Mouse (Mus musculus) embryonic facial prominence, embryonic 12.5 days (tissue): ENCODE data around the gene Rplp0. TPM values are rescaled to one million over a fixed set of nuclear protein-coding genes. Genes with fewer than 3 reads are reported as not detected.

Experiments
- ATAC-seq: fragments of 200-750 bp; cut with Nextera tagmentation; 2 replicates; pipeline ENCODE4 v1.8.0; 2017; ENCODE audit not compliant: insufficient number of reproducible peaks, insufficient read depth, low FRiP score, low TSS enrichment
- H3K27ac ChIP-seq: fragments of 300-500 bp; sonication (generic); 2 replicates; pipeline ENCODE4 v1.5.1; 2016; ENCODE audit warnings: mild to moderate bottlenecking
- H3K27me3 ChIP-seq: fragments of 300-500 bp; sonication (generic); 2 replicates; pipeline ENCODE4 v1.6.1; 2016; ENCODE audit warnings: mild to moderate bottlenecking, moderate library complexity
- H3K36me3 ChIP-seq: fragments of 300-500 bp; sonication (generic); 2 replicates; pipeline ENCODE4 v1.6.1; 2016; ENCODE audit warnings: mild to moderate bottlenecking
- H3K4me1 ChIP-seq: fragments of 300-500 bp; sonication (generic); 2 replicates; pipeline ENCODE4 v1.6.1; 2016
- H3K4me2 ChIP-seq: fragments of 300-500 bp; sonication (generic); replicated peaks from 2 replicates; pipeline ENCODE4 v1.6.1; 2016; ENCODE audit warnings: mild to moderate bottlenecking, moderate library complexity
- H3K4me3 ChIP-seq: fragments of 300-500 bp; sonication (generic); 2 replicates; pipeline ENCODE4 v1.5.1; 2016; ENCODE audit warnings: mild to moderate bottlenecking
- H3K9ac ChIP-seq: fragments of 300-500 bp; sonication (generic); 2 replicates; pipeline ENCODE4 v1.6.1; 2016; ENCODE audit warnings: mild to moderate bottlenecking, moderate library complexity
- H3K9me3 ChIP-seq: fragments of 300-500 bp; sonication (generic); 2 replicates; pipeline ENCODE4 v1.6.1; 2016; ENCODE audit warnings: mild to moderate bottlenecking, moderate library complexity
- WGBS: fragments of 180-500 bp; shearing (Covaris S2); methylation state at CpG from one replicate; pipeline ENCODE4 v1.1.7; 2016; 5-methylcytosine and 5-hydroxymethylcytosine counted together
- polyA plus RNA-seq: library from polyadenylated mRNA; unstranded; fragments of >200 nt; fragmentation: Nextera tagmentation; extraction: Ambion mirVana; gene quantifications from 2 replicates; pipeline ENCODE4 v1.2.1, GENCODE M21; 2016

Rplp0 gene
- polyA plus RNA-seq, 1 experiment from 2014 or later, result 1,232 TPM

- ATAC-seq, result no peak
- Histone ChIP-seq H3K36me3 (peaks cover 44% of the 10 kb centered on the region), H3K4me2 (no peak overlapping the region), H3K27me3 (no peaks in the 10 kb centered on the region), H3K4me3 (no peak overlapping the region), H3K9me3 (no peaks in the 10 kb centered on the region), H3K9ac (no peak overlapping the region), H3K4me1 (peaks cover 3% of the 10 kb centered on the region; the same call in 1 of the 2 replicates), H3K27ac (no peak overlapping the region)
- WGBS, result 88% methylated on average over 18 of the region's 18 CpGs
Observed at GRCm38 (mm10) chr5:115554536-115555291, 4.6 kb upstream of the Rplp0 start.

- Histone ChIP-seq H3K27ac (peak overlapping the region; percentile 48; the same call in 1 of the 2 replicates), H3K36me3 (peaks cover 48% of the 10 kb centered on the region), H3K9me3 (no peaks in the 10 kb centered on the region), H3K4me3 (no peak overlapping the region), H3K4me1 (peaks cover 14% of the 10 kb centered on the region), H3K4me2 (no peak overlapping the region), H3K27me3 (no peaks in the 10 kb centered on the region), H3K9ac (no peak overlapping the region)
- no peak for ATAC-seq
- 6% methylated on average over 8 of the region's 8 CpGs for WGBS
Observed at GRCm38 (mm10) chr5:115556217-115556616, 3.0 kb upstream of the Rplp0 start.

- Histone ChIP-seq H3K4me1 (peaks cover 17% of the 10 kb centered on the region), H3K9me3 (no peaks in the 10 kb centered on the region), H3K9ac (no peak overlapping the region), H3K36me3 (peaks cover 49% of the 10 kb centered on the region), H3K4me3 (no peak overlapping the region), H3K27me3 (no peaks in the 10 kb centered on the region), H3K27ac (no peak overlapping the region), H3K4me2 (no peak overlapping the region)
- WGBS, result 89% methylated on average over 14 of the region's 14 CpGs
- ATAC-seq, result no peak
Observed at GRCm38 (mm10) chr5:115558182-115558794, 979 bp upstream of the Rplp0 start.

GRCm38 (mm10) chr5:115560336-115560905 lies 1.2 kb downstream of the Rplp0 start:
- Histone ChIP-seq H3K27ac (peak overlapping the region; percentile 65; the same call in 1 of the 2 replicates), H3K4me1 (peaks cover 17% of the 10 kb centered on the region), H3K9ac (peak overlapping the region; percentile 99), H3K4me2 (peak overlapping the region; percentile 87), H3K4me3 (peak overlapping the region; percentile 88), H3K9me3 (no peaks in the 10 kb centered on the region), H3K27me3 (no peaks in the 10 kb centered on the region), H3K36me3 (peaks cover 40% of the 10 kb centered on the region)
- 32% methylated on average over 13 of the region's 13 CpGs for WGBS
- no peak for ATAC-seq

- peak overlapping the region; percentile 81 for H3K4me2 ChIP-seq
- peak overlapping the region; percentile 91; the same call in 1 of the 2 replicates for H3K9ac ChIP-seq
- no peak for ATAC-seq
- peak overlapping the region; percentile 87; the same call in 1 of the 2 replicates for H3K4me3 ChIP-seq
- peaks cover 25% of the 10 kb centered on the region for H3K4me1 ChIP-seq
- WGBS, result 46% methylated on average over 5 of the region's 5 CpGs
- H3K27me3 ChIP-seq, result no peaks in the 10 kb centered on the region
- H3K36me3 ChIP-seq, result peaks cover 38% of the 10 kb centered on the region
- peak overlapping the region; percentile 78; the same call in 1 of the 2 replicates for H3K27ac ChIP-seq
- no peaks in the 10 kb centered on the region for H3K9me3 ChIP-seq
Observed at GRCm38 (mm10) chr5:115563771-115564585, 4.7 kb downstream of the Rplp0 start.

- 2% methylated on average over 55 of the region's 55 CpGs for WGBS
- peak within 1 kb of the TSS; percentile 81 for H3K4me2 ChIP-seq
- peak within 1 kb of the TSS; percentile 87 for H3K4me3 ChIP-seq
- peak; percentile 81; the same call in 1 of the 2 replicates for ATAC-seq
- H3K9me3 ChIP-seq, result no peaks in the 10 kb centered on the region
- peaks cover 38% of the 10 kb centered on the region for H3K36me3 ChIP-seq
- H3K27ac ChIP-seq, result peak within 1 kb of the TSS; percentile 78
- H3K27me3 ChIP-seq, result no peaks in the 10 kb centered on the region
- peaks cover 29% of the 10 kb centered on the region for H3K4me1 ChIP-seq
- H3K9ac ChIP-seq, result peak within 1 kb of the TSS; percentile 91
Observed at GRCm38 (mm10) chr5:115564737-115565393, 5.6 kb downstream of the Rplp0 start, which contains the start of gene Gcn1l1. Gcn1l1 (plus strand) TSS chr5:115565254.

- Histone ChIP-seq H3K4me3 (peak overlapping the region; percentile 87), H3K9me3 (no peaks in the 10 kb centered on the region), H3K36me3 (peaks cover 37% of the 10 kb centered on the region), H3K4me2 (peak overlapping the region; percentile 81), H3K27ac (peak overlapping the region; percentile 78), H3K27me3 (no peaks in the 10 kb centered on the region), H3K9ac (peak overlapping the region; percentile 91), H3K4me1 (peaks cover 27% of the 10 kb centered on the region)
- WGBS, result 0% methylated on average over 34 of the region's 46 CpGs
- ATAC-seq, result peak; percentile 32; the same call in 1 of the 2 replicates
Observed at GRCm38 (mm10) chr5:115565403-115565802, 6.1 kb downstream of the Rplp0 start.

GRCm38 (mm10) chr5:115568681-115569080 lies 9.4 kb downstream of the Rplp0 start:
- no peak overlapping the region for H3K4me3 ChIP-seq
- no peaks in the 10 kb centered on the region for H3K27me3 ChIP-seq
- H3K9me3 ChIP-seq, result no peaks in the 10 kb centered on the region
- H3K36me3 ChIP-seq, result peaks cover 24% of the 10 kb centered on the region
- H3K4me2 ChIP-seq, result no peak overlapping the region
- H3K4me1 ChIP-seq, result peaks cover 23% of the 10 kb centered on the region
- no peak overlapping the region for H3K9ac ChIP-seq
- WGBS, result 48% methylated on average over 10 of the region's 10 CpGs
- no peak for ATAC-seq
- no peak overlapping the region for H3K27ac ChIP-seq

- Histone ChIP-seq H3K36me3 (peaks cover 25% of the 10 kb centered on the region), H3K4me2 (no peak overlapping the region), H3K4me1 (peaks cover 23% of the 10 kb centered on the region), H3K9me3 (no peaks in the 10 kb centered on the region), H3K27me3 (no peaks in the 10 kb centered on the region), H3K9ac (no peak overlapping the region), H3K27ac (no peak overlapping the region), H3K4me3 (no peak overlapping the region)
- no peak for ATAC-seq
- WGBS, result 47% methylated on average over 11 of the region's 11 CpGs
Observed at GRCm38 (mm10) chr5:115569308-115569707, 10.0 kb downstream of the Rplp0 start.

GRCm38 (mm10) chr5:115569721-115570120 lies 10.5 kb downstream of the Rplp0 start:
- ATAC-seq, result no peak
- no peak overlapping the region for H3K9ac ChIP-seq
- H3K27ac ChIP-seq, result no peak overlapping the region
- no peak overlapping the region for H3K4me3 ChIP-seq
- H3K4me1 ChIP-seq, result peaks cover 23% of the 10 kb centered on the region
- 81% methylated on average over 4 of the region's 4 CpGs for WGBS
- no peaks in the 10 kb centered on the region for H3K9me3 ChIP-seq
- H3K36me3 ChIP-seq, result peaks cover 29% of the 10 kb centered on the region
- H3K4me2 ChIP-seq, result no peak overlapping the region
- no peaks in the 10 kb centered on the region for H3K27me3 ChIP-seq

GRCm38 (mm10) chr5:115571086-115571485 lies 11.8 kb downstream of the Rplp0 start:
- 99% methylated on average over 7 of the region's 7 CpGs for WGBS
- Histone ChIP-seq H3K9me3 (no peaks in the 10 kb centered on the region), H3K4me1 (peaks cover 18% of the 10 kb centered on the region), H3K4me2 (no peak overlapping the region), H3K4me3 (no peak overlapping the region), H3K36me3 (peaks cover 41% of the 10 kb centered on the region), H3K9ac (no peak overlapping the region), H3K27me3 (no peaks in the 10 kb centered on the region), H3K27ac (no peak overlapping the region)
- no peak for ATAC-seq
